Mouse (Mus musculus): ENCODE measurements around the gene Polr2c.
A peak's percentile ranks its signal among the peaks of the same experiment; 100 is the strongest.
"Not testable (repeated sequence)": the region's sequence is repeated elsewhere in the genome, so short reads cannot be mapped to it uniquely, and the experiment has no call there.

Gene Polr2c

GRCm38 (mm10) chr8:94841183-94841582, 16.1 kb upstream of the Polr2c start:
- no peak for DNase-seq

DNA sequence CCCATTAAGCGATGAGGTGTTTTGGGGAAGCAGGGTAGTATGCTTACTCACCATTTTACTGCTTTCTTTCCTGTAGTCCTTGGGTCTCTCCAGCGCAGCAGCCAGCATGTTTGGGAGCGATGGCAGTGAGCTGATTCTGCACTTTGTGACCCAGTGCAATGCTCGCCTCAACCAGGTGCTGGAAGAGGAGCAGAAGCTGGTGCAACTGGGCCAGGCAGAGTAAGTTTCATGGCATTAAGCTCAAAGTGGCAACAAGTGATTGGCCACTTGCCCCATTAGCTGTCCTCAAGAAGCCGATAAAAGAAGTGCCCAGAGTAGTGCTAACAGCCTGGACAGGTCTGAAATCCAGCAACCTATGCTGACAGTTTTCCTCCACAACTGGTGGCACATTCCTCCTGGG, 7.2 kb upstream of the Polr2c start:
- DNase-seq: no peak

- not testable (repeated sequence) for DNase-seq
Measured at GRCm38 (mm10) chr8:94854761-94855160, 2.5 kb upstream of the Polr2c start.

DNA sequence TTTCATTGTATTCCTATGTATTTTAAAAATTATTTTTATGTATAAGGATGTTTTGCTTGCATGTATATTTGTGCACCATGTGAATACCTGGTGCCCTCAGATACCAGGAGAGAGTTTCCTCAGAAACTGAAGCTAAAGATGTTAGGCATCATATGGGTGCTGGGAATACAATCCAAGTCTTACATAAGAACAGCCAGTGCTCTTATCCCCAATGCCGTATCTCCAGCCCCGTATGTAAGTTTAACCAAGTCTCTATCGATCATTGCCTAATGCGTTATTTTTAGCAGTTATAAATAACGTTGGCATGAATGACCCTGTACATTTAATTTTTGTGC, 272 bp upstream of the Polr2c start:
- no peak for DNase-seq

DNA sequence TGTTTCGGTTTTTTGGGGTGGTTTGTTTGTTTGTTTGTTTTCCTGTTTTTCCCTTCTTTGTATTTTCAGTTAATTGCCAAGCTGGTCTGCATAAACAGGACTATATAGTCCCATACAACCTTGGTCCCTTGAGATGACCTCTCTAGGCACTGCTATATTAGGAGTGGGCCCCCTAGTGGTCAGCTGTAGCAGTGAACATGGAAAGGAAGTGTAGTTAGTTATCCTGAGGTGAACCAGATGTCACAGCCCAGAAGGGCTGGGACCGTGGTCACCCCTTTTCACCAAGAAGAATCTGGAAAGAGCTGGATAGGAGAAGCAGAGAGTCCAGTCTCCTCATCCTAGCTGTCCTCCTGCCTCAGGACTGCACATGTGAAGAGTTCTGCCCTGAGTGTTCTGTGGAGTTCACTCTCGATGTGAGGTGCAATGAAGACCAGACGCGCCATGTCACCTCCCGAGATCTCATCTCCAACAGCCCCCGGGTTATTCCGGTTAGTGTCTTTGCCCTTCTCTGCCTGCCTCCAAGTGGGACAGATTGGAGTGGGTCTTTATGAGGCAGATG, 4.2 kb downstream of the Polr2c start:
- DNase-seq: peak; percentile 50 to 74

DNA sequence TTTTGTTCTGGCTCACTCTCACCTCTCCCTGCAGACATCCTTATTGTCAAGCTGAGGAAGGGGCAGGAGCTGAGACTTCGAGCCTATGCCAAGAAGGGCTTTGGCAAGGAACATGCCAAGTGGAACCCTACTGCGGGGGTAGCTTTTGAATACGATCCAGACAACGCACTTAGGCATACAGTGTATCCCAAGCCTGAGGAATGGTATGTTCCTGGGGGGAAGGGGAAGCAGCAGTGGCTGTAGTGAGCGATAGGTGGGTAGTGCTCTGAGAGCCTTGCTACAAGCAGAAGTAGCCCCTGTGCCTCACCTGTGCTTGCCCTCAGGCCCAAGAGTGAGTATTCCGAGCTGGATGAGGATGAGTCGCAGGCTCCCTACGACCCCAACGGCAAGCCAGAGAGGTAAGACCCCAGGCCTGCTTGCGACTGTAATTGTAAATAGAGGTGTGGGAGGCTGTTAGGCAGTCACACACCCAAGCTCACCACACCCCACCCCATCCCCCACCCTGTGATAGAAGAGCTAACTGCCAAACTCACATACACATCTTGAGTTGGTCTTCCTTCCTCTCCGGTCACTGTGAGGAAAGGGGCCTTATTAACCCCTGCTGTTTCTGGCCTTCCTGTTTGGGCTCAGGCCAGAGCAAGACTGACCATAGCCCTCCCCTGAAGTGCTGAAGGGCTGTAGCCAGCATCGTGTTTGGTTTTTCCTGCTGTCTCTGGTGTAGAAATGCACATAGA, 5.4 kb downstream of the Polr2c start:
- no peak for DNase-seq

GRCm38 (mm10) chr8:94863897-94864673, 6.8 kb downstream of the Polr2c start:
- DNase-seq: no peak

DNA sequence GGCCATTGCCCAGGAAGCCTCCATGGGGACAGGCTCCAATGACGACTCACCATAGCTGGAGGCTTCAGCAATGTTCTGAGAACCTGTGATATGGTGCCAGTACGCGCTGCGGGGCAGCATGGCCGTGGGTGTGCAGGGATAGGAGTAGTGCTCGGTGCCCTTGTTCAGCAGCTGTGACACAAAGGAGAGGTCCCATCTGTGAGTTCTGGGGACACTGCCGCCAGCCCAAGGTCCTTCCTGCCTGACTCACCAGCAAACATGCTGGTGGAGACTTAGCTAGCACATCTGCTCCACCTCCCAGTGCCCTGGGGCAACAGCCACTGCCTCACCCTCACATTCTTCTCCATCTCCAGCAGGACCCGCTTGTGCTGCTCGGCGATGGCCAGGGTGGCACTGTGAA, 8.0 kb downstream of the Polr2c start:
- DNase-seq: no peak

GRCm38 (mm10) chr8:94866921-94867320, 9.7 kb downstream of the Polr2c start:
- no peak for DNase-seq

DNA sequence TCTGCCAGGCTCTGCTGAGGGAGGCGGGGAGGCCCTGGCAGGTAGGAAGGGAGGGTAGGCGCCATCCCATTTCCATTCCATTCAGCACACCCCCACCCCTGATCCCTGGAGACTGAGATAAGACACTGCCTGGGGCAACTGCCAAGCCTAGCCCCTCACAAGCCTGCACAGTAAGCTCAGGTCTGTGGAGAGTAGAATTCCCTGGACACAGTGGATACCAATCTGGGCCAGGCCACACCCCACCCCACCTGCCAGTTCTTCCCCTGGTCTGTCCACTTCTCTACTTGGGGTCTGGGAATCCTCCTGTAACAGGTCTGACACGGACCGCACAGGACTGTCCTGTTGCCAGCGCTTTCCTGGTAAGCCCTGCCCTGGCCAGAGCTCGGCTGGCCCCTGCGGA, 11.9 kb downstream of the Polr2c start:
- no peak for DNase-seq

DNA sequence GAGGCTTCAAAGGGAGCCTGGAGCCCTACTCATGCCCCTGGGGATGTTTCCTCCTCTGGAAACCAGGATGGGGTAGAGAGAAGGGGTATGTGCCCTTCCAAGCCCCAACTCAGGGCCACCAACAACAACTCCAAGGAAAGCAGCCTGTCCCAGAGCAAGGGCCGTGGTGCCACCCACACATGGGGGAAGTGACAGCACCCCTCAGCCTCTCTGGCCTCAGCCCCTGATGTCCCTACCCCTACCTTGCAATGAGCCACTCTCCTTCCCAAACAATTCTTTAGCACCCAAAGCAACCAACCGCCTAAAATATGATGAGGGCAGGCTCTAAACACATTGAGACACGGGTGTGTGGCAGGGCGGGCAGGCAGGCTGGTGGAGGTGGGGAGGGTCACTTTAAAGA, 12.8 kb downstream of the Polr2c start:
- no peak for DNase-seq

GRCm38 (mm10) chr8:94870474-94871107, 13.3 kb downstream of the Polr2c start:
- DNase-seq: peak; percentile 61 to 64

- peak in 1 of 2 experiments; percentile 74 for DNase-seq
Measured at GRCm38 (mm10) chr8:94871108-94871894, 14.1 kb downstream of the Polr2c start.

- DNase-seq: no peak
Measured at GRCm38 (mm10) chr8:94872156-94872555, 14.9 kb downstream of the Polr2c start.

DNA sequence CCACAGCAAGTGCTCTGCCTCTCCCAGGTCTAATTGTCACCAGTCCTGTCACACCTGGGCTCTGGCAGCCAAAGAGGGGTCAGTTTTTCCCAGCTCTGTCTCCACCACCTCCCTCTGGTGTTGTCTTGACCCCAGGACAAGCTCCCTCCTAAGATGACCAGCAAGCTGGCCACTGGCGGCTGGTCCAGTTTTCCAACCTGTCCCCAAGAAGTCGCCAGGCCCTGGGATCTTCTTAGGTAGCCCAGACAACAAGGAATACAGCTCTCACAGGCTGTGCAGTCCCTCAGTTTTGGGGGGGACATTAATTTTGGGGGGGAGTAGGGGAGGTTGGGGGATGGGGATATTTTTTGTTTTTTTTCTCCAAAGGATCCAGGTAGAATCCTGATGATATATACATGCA, 15.3 kb downstream of the Polr2c start:
- no peak for DNase-seq

DNA sequence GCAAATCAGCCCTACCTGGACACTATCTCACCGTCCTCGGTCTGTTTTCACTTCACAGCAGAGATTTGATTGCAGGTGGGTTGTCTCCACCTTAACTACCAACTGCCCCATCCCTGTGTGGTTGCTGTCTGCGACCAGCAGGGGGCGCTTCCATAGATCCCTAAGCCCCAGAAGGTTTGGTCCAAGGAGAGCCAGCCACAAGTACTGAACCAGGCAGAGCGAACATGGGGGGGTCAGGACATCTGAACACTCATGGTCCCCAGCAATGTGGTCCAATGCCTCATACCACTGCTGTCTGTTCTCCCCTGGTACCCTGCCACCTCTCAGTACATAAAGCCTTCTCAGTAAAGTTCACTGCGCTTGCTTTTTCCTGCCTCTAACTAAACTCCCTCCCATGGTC, 17.1 kb downstream of the Polr2c start:
- DNase-seq: peak; percentile 66 to 80

DNA sequence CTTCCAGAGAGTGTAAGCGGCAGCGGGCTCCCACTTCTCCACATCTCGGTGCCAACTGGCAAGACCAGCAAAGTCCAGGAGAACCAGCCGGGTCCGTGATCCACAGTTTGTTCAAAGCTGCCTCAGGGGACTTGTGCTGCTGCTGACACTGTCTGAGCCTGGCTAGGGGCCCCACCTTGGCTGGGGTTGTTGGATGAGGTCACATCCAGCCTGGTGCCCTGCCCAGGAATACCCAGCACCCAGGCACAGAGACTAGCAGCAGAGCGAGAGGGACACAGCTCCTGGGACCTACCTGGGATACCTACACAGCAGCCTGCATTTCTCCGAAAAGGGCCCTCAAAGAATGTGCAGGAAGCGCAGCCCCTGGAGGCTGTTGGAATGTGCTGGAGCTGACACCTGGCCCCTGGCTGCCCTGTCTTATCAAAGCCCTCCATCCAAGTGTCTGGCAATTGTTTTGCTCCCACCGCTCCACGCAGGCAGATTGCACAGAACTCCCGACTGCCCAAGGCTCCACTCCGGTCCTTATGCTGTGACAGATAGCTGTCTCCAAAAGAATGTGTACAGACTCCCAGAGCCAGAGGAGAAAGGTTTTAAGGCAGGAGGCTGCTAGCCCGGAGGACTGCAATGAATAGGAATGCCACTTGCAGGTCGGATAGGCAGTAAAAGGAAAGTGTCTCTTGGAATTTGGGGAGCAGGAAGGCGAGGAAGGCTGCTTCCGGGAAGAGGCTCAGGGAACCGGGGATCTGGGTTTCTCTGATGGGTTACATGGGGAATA, 18.0 kb downstream of the Polr2c start:
- no peak for DNase-seq

- no peak for DNase-seq
Measured at GRCm38 (mm10) chr8:94875871-94876150, 18.6 kb downstream of the Polr2c start.

DNA sequence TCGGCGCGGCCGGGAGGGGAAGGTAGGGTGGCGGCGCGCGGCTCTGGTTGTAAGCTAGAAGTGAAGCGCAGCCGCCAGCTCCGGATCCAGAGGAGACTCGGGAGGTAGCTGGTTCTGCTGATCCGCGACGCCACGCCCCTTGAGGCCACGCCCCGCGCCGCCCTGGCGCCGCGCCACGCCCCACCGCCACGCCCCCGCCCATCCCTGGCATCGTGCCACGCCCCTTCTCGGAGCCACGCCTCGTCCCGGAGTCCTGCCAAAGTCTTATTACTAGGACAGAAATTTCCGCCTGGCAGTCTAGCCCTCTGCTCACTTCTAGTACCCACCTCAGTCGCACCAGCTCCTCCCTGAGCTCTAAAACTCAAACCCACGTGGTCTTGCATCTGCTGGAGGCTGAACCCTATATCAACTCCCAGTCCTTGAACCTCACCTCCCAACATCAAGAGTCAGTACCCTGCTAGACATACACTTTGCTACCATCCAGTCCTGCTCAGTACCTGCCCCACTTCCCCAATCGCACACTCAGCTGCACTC, 19.0 kb downstream of the Polr2c start, which contains the start of gene Dok4:
TSS of gene Dok4 (minus strand) at position 134 of the 534 bp plus-strand sequence.
- DNase-seq: peak; percentile 74 to 87

DNA sequence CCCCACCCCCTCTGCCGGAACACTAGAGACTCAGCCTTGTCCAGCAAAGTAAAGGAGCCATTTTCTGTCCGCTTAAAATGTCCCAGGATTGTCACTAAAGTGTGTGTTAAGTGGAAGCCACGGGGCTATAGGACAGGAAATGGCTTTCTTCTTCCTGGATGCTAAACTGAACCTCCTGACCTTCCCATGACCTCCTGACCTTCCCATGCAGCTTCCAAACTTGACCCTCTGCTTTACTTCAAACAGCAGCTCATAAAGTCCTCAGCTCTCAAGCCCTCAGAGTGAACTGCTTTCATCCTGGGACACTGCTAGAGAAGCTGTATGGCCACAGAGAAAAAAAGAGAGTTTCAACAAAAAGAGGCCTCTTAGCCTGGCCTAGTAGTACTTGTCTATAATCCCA, 19.6 kb downstream of the Polr2c start:
- no peak for DNase-seq

DNA sequence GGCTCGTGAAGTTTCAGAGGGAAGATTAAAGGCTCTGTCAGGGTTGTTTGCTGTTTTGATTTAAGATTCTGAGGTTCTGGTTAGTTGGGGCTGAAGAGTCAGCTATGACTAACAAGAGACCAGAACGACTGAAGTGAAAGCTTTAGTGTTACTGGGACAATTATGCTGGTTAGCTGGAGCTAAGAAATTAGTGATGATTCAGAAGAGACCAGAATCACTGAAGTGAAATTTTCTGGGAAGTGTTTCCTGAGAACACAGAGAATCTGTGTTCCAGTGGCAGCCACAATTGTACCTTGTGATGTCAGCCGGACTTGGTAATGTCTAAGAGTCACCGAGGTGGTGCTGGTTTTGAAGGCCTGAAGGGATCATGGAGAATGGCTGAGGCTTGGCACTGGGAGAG, 23.5 kb downstream of the Polr2c start:
- DNase-seq: no peak

All from cerebellum, postnatal 25 days (tissue).